Mouse (Mus musculus) limb, embryonic 15.5 days (tissue): ENCODE data around the gene Adam12. TPM values are rescaled to one million over a fixed set of nuclear protein-coding genes. Genes with fewer than 3 reads are reported as not detected.

Experiments
- ATAC-seq: fragments of 200-750 bp; cut with Nextera tagmentation; 2 replicates; pipeline ENCODE4 v1.8.0; 2017; ENCODE audit warnings: low read depth, moderate TSS enrichment; ENCODE audit not compliant: insufficient number of reproducible peaks, low FRiP score, low TSS enrichment
- H3K27ac ChIP-seq: fragments of 300-500 bp; sonication (generic); 2 replicates; pipeline ENCODE4 v1.5.1; 2015; ENCODE audit warnings: moderate library complexity, mild to moderate bottlenecking, inconsistent platforms
- H3K27me3 ChIP-seq: fragments of 300-500 bp; sonication (generic); 2 replicates; pipeline ENCODE4 v1.6.1; 2015; ENCODE audit warnings: inconsistent platforms
- H3K36me3 ChIP-seq: fragments of 300-500 bp; sonication (generic); 2 replicates; pipeline ENCODE4 v1.6.1; 2015; ENCODE audit warnings: inconsistent platforms
- H3K4me1 ChIP-seq: fragments of 300-500 bp; sonication (generic); 2 replicates; pipeline ENCODE4 v1.6.1; 2015; ENCODE audit warnings: inconsistent platforms
- H3K4me2 ChIP-seq: fragments of 300-500 bp; sonication (generic); 2 replicates; pipeline ENCODE4 v1.6.1; 2015; ENCODE audit warnings: mild to moderate bottlenecking, inconsistent platforms
- H3K4me3 ChIP-seq: fragments of 300-500 bp; sonication (generic); 2 replicates; pipeline ENCODE4 v1.5.1; 2015; ENCODE audit warnings: mild to moderate bottlenecking, inconsistent platforms
- H3K9ac ChIP-seq: fragments of 300-500 bp; sonication (generic); 2 replicates; pipeline ENCODE4 v1.6.1; 2015; ENCODE audit warnings: inconsistent platforms
- H3K9me3 ChIP-seq: fragments of 300-500 bp; sonication (generic); 2 replicates; pipeline ENCODE4 v1.6.1; 2016; ENCODE audit warnings: inconsistent platforms
- WGBS: fragments of 180-500 bp; shearing (Covaris S2); methylation state at CpG from one replicate; pipeline ENCODE4 v1.1.7; 2015; 5-methylcytosine and 5-hydroxymethylcytosine counted together
- polyA plus RNA-seq: library from polyadenylated mRNA; unstranded; fragments of >200 nt; fragmentation: Nextera tagmentation; extraction: Ambion mirVana; gene quantifications from 2 replicates; pipeline ENCODE4 v1.2.1, GENCODE M21; 2015

Gene Adam12
- polyA plus RNA-seq, 1 experiment from 2014 or later, result 8.1 TPM

DNA sequence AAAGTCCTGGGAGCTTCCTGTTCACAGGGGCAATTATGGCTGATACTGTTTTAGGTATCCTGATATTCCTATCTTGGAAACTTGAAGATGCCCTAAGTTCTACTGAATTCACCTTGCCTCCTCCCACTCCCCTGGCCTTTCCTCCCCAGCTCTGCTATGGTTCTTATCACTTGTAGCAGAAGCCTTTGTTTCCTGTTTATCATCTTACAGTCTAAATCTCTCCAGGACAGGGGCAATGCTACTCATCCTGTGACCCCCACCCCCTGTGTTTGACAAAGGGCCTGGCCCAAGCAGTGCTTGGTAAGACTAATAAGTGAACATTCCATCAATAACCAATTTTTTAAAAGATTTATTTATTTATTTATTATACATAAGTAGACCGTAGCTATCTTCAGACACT lies 8.6 kb upstream of the Adam12 start:
- 92% methylated on average over 1 of the region's 1 CpGs for WGBS
- Histone ChIP-seq H3K36me3 (no peaks in the 10 kb centered on the region), H3K4me3 (no peak overlapping the region), H3K27ac (no peak overlapping the region), H3K4me2 (no peak overlapping the region), H3K9me3 (no peaks in the 10 kb centered on the region), H3K4me1 (peaks cover 5% of the 10 kb centered on the region; the same call in 1 of the 2 replicates), H3K9ac (no peak overlapping the region), H3K27me3 (peaks cover 14% of the 10 kb centered on the region; the same call in 1 of the 2 replicates)
- no peak for ATAC-seq

DNA sequence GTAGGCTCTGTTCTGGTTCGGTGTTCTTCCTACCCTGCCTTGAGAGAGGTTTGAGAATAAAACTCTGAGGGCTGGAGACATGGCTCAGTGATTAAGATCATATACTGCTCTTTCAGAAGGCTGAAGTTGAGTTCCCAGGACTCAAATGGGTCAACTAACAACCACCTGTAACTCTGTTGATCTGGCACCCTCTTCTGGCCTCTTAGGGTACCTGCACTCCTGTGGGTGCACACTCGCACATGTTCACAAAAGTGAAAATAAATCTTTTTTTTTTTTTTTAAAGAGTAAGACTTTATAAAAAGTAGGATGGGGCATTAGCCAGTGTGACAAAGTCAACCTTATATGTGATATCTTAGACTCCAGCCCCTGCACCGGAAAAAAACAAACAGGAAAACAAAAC lies 6.9 kb upstream of the Adam12 start:
- no peak overlapping the region for H3K27ac ChIP-seq
- H3K4me1 ChIP-seq, result peaks cover 5% of the 10 kb centered on the region; the same call in 1 of the 2 replicates
- no peaks in the 10 kb centered on the region for H3K36me3 ChIP-seq
- H3K9me3 ChIP-seq, result no peaks in the 10 kb centered on the region
- no peak overlapping the region for H3K9ac ChIP-seq
- WGBS, result 94% methylated on average over 3 of the region's 3 CpGs
- H3K27me3 ChIP-seq, result peaks cover 18% of the 10 kb centered on the region; the same call in 1 of the 2 replicates
- no peak overlapping the region for H3K4me3 ChIP-seq
- no peak overlapping the region for H3K4me2 ChIP-seq
- no peak for ATAC-seq

DNA sequence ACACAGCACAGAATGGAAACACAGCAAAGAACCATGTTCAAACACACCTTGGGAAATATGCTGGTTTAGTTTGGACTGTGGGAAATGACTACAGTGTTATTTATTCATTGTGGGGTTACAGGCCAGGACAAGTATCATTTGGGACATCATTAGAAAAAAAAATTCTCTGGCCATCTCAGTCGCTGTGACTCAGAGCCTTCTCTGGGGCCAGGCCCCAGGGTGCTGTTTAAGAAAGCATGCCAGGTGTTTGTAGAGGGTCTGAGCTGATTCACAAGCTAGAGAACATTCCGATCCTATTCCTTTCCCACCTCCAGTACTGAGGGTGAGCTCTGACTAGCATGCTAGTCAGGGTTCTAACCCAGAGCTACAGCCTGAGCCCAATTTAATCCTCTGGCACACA lies 5.4 kb upstream of the Adam12 start:
- no peaks in the 10 kb centered on the region for H3K36me3 ChIP-seq
- 33% methylated on average over 2 of the region's 2 CpGs for WGBS
- H3K27me3 ChIP-seq, result peaks cover 18% of the 10 kb centered on the region; the same call in 1 of the 2 replicates
- peaks cover 5% of the 10 kb centered on the region; the same call in 1 of the 2 replicates for H3K4me1 ChIP-seq
- H3K4me2 ChIP-seq, result no peak overlapping the region
- ATAC-seq, result no peak
- no peaks in the 10 kb centered on the region for H3K9me3 ChIP-seq
- H3K9ac ChIP-seq, result no peak overlapping the region
- H3K27ac ChIP-seq, result no peak overlapping the region
- no peak overlapping the region for H3K4me3 ChIP-seq

DNA sequence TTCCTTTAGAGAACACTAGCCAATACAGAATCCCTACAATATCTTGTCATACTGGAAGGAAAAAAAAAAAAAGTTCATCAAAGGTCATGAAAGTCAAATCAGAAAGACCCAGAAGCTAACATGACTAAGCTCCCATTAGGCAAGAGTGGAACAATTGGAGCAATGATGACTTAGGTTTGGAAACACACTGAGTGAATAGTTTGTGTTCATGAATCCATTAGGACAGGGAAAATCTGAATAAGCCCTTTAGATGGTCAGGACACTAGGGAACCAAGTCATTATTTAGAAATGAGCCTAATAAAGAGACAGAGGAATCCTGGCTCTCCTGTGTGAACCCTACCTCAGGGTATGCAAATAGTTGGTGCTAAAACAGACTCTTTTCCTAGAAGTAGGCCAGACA lies 4.8 kb upstream of the Adam12 start:
- Histone ChIP-seq H3K9me3 (no peaks in the 10 kb centered on the region), H3K4me1 (peaks cover 9% of the 10 kb centered on the region), H3K4me3 (no peak overlapping the region), H3K9ac (no peak overlapping the region), H3K36me3 (no peaks in the 10 kb centered on the region), H3K27ac (no peak overlapping the region), H3K4me2 (no peak overlapping the region), H3K27me3 (peaks cover 18% of the 10 kb centered on the region; the same call in 1 of the 2 replicates)
- no peak for ATAC-seq

DNA sequence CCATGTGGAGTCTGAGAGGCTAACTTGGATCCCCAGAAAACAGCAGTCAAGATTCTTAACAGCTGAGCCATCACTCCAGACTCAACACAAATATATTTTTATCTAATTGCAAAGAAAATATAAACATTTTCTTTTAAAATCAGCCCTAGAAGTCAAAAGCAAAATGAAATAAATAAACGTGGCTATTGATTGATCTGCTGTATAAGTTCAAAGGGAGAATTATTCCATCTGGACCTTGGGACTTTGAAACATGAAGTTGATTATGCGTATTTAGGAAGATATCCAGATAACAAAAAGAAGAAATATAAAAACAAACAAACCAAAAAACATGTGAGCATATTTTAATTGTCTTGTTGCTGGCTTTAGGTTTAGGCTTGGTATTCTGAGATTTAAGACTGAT lies 3.6 kb upstream of the Adam12 start:
- no peak for ATAC-seq
- Histone ChIP-seq H3K27me3 (peaks cover 16% of the 10 kb centered on the region; the same call in 1 of the 2 replicates), H3K27ac (no peak overlapping the region), H3K9ac (no peak overlapping the region), H3K36me3 (no peaks in the 10 kb centered on the region), H3K4me3 (no peak overlapping the region), H3K4me2 (no peak overlapping the region), H3K4me1 (peaks cover 12% of the 10 kb centered on the region), H3K9me3 (no peaks in the 10 kb centered on the region)
- 76% methylated on average over 2 of the region's 2 CpGs for WGBS

DNA sequence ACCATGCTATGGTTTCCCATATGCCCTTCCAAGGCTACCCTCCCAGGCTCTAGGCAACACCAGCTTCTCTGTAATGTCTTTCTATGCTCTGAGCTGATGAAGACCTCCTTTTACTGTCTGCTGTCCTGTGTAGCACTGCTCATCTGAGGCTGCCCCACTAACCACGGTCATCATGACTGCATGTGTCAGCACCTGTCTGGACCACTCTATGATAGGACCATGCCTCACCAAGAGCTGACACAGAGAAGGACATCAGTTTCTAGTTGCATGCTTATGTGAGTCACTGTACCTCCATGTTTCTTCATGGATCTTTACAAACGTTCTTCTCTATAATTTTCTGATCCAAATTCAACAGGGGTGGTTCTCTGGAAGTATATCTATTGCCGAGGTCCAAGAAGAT lies 1.2 kb downstream of the Adam12 start:
- 82% methylated on average over 3 of the region's 3 CpGs for WGBS
- no peak overlapping the region for H3K4me2 ChIP-seq
- ATAC-seq, result no peak
- no peak overlapping the region for H3K4me3 ChIP-seq
- peaks cover 18% of the 10 kb centered on the region for H3K27me3 ChIP-seq
- no peak overlapping the region for H3K27ac ChIP-seq
- H3K36me3 ChIP-seq, result no peaks in the 10 kb centered on the region
- H3K4me1 ChIP-seq, result peaks cover 21% of the 10 kb centered on the region
- H3K9me3 ChIP-seq, result no peaks in the 10 kb centered on the region
- H3K9ac ChIP-seq, result no peak overlapping the region

DNA sequence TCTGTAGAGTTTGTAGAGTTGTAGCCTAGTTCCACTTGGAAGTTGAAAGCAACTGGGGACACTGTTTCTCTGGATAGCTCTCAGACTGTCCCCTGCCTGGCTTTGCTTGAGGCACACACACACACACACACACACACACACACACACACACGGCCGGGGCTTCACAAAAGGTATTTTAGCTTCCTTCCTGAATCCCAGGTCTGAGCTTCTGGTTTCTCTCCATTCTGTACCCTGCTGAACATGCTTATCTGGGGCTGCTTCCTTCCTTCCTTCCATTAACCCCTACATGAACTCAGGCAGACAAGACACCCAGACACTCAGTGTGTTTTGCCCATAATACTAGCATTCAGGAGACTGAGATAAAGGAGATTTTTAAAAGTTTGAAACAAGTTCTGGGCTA lies 2.0 kb downstream of the Adam12 start:
- Histone ChIP-seq H3K27ac (no peak overlapping the region), H3K36me3 (no peaks in the 10 kb centered on the region), H3K9me3 (no peaks in the 10 kb centered on the region), H3K4me3 (no peak overlapping the region), H3K9ac (no peak overlapping the region), H3K4me2 (no peak overlapping the region), H3K4me1 (peaks cover 29% of the 10 kb centered on the region), H3K27me3 (peaks cover 26% of the 10 kb centered on the region)
- ATAC-seq, result no peak
- WGBS, result 83% methylated on average over 2 of the region's 2 CpGs

DNA sequence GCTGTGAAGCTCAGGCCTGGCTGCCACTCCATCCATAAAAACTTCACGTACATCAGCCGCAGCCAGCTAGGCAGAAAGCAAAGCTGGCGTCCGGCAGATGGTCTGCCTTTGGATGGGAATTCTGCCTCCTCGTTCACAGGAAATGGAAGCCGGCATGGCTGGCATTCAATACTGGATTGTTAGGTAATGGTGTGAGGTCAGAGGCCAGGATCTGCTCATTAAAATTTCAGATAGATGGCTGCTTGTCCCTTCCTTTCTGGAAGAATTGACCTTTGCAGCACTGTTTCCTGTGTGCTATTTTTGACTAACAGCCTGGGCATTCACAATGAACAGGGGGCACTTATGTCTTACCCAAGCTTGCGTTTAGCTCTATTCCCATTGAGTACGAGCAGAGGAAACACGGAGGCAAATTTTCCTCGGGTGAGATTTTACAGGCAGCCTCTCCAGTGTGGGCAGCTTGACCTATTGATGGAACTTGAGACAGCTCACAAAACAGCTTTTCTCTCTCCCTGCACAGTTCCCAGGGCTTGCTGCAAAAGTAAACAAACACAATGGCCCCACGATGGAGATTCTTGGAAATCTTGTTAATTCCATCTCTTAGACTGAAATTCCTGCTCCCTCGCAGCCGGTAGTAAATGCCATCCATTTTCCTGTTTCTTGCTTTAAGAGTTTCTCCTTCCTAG lies 4.0 kb downstream of the Adam12 start:
- ATAC-seq, result no peak
- 33% methylated on average over 13 of the region's 13 CpGs for WGBS
- Histone ChIP-seq H3K4me3 (no peak overlapping the region), H3K27me3 (peaks cover 32% of the 10 kb centered on the region), H3K36me3 (no peaks in the 10 kb centered on the region), H3K4me2 (no peak overlapping the region), H3K27ac (peak overlapping the region; percentile 57; the same call in 1 of the 2 replicates), H3K4me1 (peaks cover 39% of the 10 kb centered on the region), H3K9me3 (no peaks in the 10 kb centered on the region), H3K9ac (no peak overlapping the region)

DNA sequence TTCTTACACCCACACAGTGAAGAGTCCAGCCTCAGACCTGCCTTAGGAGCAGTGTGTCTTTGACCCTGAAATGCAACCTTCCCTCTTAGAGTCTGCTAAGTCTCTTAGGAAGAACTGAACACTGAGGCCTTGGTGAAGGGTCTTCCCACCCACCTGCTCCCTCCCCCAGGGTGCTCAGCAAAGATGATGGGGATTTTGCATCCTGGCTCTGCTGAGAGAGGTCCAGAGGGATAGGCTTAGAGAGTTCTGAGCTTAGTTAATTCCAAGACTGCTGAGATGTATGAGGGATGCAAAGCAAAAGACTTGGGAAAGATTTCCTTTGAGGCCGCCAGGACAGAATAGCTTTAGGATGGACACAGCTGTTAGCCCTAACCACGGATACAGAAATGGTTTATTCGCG lies 4.8 kb downstream of the Adam12 start:
- H3K9ac ChIP-seq, result no peak overlapping the region
- no peak overlapping the region for H3K4me3 ChIP-seq
- peaks cover 32% of the 10 kb centered on the region for H3K27me3 ChIP-seq
- WGBS, result 73% methylated on average over 4 of the region's 4 CpGs
- H3K36me3 ChIP-seq, result no peaks in the 10 kb centered on the region
- H3K9me3 ChIP-seq, result no peaks in the 10 kb centered on the region
- ATAC-seq, result no peak
- H3K4me1 ChIP-seq, result peaks cover 39% of the 10 kb centered on the region
- no peak overlapping the region for H3K4me2 ChIP-seq
- no peak overlapping the region for H3K27ac ChIP-seq

DNA sequence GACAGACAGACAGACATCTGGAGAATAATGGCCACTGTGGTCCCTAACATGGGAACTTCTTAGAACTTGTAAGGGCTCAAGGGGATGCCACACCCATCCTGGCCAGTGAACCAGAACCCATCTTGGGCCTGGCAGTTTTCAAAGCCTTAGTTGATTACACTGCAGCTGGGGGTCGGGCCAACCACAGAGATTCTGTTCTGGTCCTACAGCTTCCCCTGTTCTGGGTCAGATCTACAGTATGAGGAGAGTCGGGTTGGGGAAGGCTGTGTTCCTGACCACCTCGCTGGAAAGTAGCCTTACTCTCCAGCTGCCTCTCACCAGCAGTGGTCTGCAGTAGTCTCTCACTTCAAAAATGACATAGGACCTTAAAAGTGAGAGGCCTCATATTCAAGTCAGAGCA lies 5.7 kb downstream of the Adam12 start:
- ATAC-seq, result no peak
- no peaks in the 10 kb centered on the region for H3K9me3 ChIP-seq
- no peak overlapping the region for H3K4me2 ChIP-seq
- peaks cover 32% of the 10 kb centered on the region for H3K4me1 ChIP-seq
- H3K27ac ChIP-seq, result no peak overlapping the region
- H3K9ac ChIP-seq, result no peak overlapping the region
- H3K4me3 ChIP-seq, result no peak overlapping the region
- 80% methylated on average over 3 of the region's 3 CpGs for WGBS
- H3K27me3 ChIP-seq, result peaks cover 32% of the 10 kb centered on the region
- H3K36me3 ChIP-seq, result no peaks in the 10 kb centered on the region

DNA sequence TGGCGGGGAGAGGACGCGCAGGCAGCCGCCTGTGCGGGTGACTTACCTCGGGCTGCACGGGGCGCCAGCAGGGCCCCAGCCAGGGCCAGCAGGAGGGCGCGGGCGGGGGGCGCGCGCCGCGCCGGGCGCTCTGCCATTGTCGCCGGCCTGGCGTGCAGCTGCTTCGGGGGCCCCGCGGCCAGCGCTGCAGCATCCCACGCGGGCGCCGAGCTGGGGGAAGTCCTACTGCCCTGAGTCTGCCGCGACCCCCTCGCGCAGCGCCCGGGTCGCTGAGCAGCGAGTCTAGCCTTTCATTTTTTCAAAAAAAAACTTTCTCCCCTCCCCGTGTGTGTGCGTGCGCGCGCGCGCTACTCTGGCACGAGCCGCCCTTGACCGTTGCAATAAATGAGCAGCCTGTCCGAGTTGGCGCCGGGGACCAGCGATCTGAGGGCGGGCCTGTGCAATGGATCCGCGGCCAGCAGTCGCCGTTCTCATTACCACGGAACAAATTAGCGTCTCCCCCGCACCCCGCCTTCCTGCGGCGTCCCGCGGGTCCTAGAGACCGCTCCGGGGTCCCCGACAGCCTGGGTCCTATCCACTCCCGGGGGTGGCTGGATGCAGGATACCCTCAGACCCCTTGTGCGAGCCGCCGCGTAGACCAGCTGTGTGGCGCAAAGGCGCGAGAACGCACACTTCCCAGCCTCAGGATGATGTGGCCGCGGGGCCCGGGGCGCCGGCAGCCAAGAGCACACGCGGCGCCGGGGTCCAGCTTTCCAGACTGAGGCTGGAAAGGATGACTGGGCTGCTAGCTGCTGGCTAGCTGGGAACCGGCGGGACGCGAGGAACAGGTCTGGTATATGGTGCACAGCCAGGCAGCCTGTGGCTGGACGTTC lies 7.0 kb downstream of the Adam12 start:
- Histone ChIP-seq H3K4me3 (peak overlapping the region; percentile 66), H3K27ac (peak overlapping the region; percentile 89), H3K9me3 (no peaks in the 10 kb centered on the region), H3K4me1 (peaks cover 32% of the 10 kb centered on the region), H3K4me2 (peak overlapping the region; percentile 94), H3K36me3 (no peaks in the 10 kb centered on the region), H3K27me3 (peaks cover 32% of the 10 kb centered on the region), H3K9ac (peak overlapping the region; percentile 57)
- WGBS, result under 1% methylated on average over 90 of the region's 90 CpGs
- peak; percentile 57 for ATAC-seq

DNA sequence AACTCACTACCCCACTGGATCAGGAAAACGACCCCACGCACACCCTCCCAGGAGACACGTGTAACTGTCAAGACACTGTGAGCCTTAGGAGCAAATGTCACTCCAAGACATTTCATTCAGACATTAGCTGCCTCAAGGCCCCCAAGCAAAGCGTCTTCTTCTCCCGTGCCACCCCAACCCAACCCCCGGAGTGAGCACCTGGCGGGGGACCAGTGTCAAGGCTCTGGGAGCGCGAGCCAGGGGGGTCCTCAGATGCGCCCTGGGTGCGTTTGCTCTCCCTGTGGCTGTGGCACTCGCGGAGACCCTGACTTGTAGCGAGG lies 7.6 kb downstream of the Adam12 start:
- 0 out of 2 replicates have a peak, but pooled peaks have one; percentile 2 for ATAC-seq
- 0% methylated on average over 14 of the region's 14 CpGs for WGBS
- H3K9ac ChIP-seq, result peak overlapping the region; percentile 57

More for the DNA sequence above, 7.6 kb downstream of the Adam12 start:
- Histone ChIP-seq H3K4me3 (peak overlapping the region; percentile 66), H3K4me2 (peak overlapping the region; percentile 94), H3K27me3 (peaks cover 32% of the 10 kb centered on the region), H3K27ac (peak overlapping the region; percentile 89), H3K36me3 (no peaks in the 10 kb centered on the region), H3K9me3 (no peaks in the 10 kb centered on the region), H3K4me1 (peaks cover 32% of the 10 kb centered on the region)
